Mouse (Mus musculus): ENCODE data around the gene Rnf167. TPM values are rescaled to one million over a fixed set of nuclear protein-coding genes. Genes with fewer than 3 reads are reported as not detected.

The Rnf167 gene
- total and polyA plus RNA-seq, 2 experiments = 34.3 to 75.4 TPM

- peaks cover 4% of the 10 kb centered on the region for H3K36me3 ChIP-seq (ENCODE audit: control insufficient read depth, insufficient read depth, low read length)
- 70% methylated on average over 6 of the region's 6 CpGs for WGBS
- H3K79me2 ChIP-seq (ENCODE audit: control insufficient read depth, insufficient read depth, low read length) = peaks cover 18% of the 10 kb centered on the region
- TF ChIP-seq POLR2A (IDR thresholded peaks at IDR 0.05; ENCODE audit: extremely low read depth, insufficient read depth, low read length) = no peak
- TF ChIP-seq CTCF (IDR thresholded peaks at IDR 0.05; ENCODE audit: low read depth, low read length) = no peak
- peaks cover 6% of the 10 kb centered on the region; the same call in 1 of the 2 replicates for H3K4me1 ChIP-seq (ENCODE audit: control insufficient read depth, insufficient read depth, low read length)
- no peak for DNase-seq (ENCODE audit: extremely low read depth, low read depth, low spot score)
- no peak overlapping the region for H3K9ac ChIP-seq (ENCODE audit: low read depth, low read length)
- H3K4me3 ChIP-seq (ENCODE audit: insufficient read depth, low read depth, low read length) = no peak overlapping the region
- no peak overlapping the region for H3K27ac ChIP-seq (replicated peaks; ENCODE audit: insufficient read depth, low read depth, low read length)
- H3K27me3 ChIP-seq (ENCODE audit: control insufficient read depth, insufficient read depth, low read length) = no peaks in the 10 kb centered on the region
Observed at GRCm38 (mm10) chr11:70657573-70657972, 10.5 kb downstream of the Rnf167 start.

GRCm38 (mm10) chr11:70657991-70658390 is 11.0 kb downstream of the Rnf167 start:
- DNase-seq (ENCODE audit: extremely low read depth, low read depth, low spot score) = no peak
- no peak overlapping the region for H3K4me3 ChIP-seq (ENCODE audit: insufficient read depth, low read depth, low read length)
- TF ChIP-seq POLR2A (IDR thresholded peaks at IDR 0.05; ENCODE audit: extremely low read depth, insufficient read depth, low read length) (no peak), CTCF (IDR thresholded peaks at IDR 0.05; ENCODE audit: low read depth, low read length) (no peak)
- peaks cover 14% of the 10 kb centered on the region for H3K79me2 ChIP-seq (ENCODE audit: control insufficient read depth, insufficient read depth, low read length)
- H3K36me3 ChIP-seq (ENCODE audit: control insufficient read depth, insufficient read depth, low read length) = peaks cover 3% of the 10 kb centered on the region
- H3K9ac ChIP-seq (ENCODE audit: low read depth, low read length) = no peak overlapping the region
- H3K4me1 ChIP-seq (ENCODE audit: control insufficient read depth, insufficient read depth, low read length) = peaks cover 2% of the 10 kb centered on the region; the same call in 1 of the 2 replicates
- no peaks in the 10 kb centered on the region for H3K27me3 ChIP-seq (ENCODE audit: control insufficient read depth, insufficient read depth, low read length)
- H3K27ac ChIP-seq (replicated peaks; ENCODE audit: insufficient read depth, low read depth, low read length) = no peak overlapping the region
- 78% methylated on average over 9 of the region's 9 CpGs for WGBS

- WGBS = 93% methylated on average over 5 of the region's 5 CpGs
- no peak for DNase-seq (ENCODE audit: extremely low read depth, low read depth, low spot score)
- Histone ChIP-seq H3K27me3 (ENCODE audit: control insufficient read depth, insufficient read depth, low read length) (no peaks in the 10 kb centered on the region), H3K4me3 (ENCODE audit: insufficient read depth, low read depth, low read length) (no peak overlapping the region), H3K27ac (replicated peaks; ENCODE audit: insufficient read depth, low read depth, low read length) (no peak overlapping the region), H3K4me1 (ENCODE audit: control insufficient read depth, insufficient read depth, low read length) (peaks cover 2% of the 10 kb centered on the region; the same call in 1 of the 2 replicates), H3K36me3 (ENCODE audit: control insufficient read depth, insufficient read depth, low read length) (peaks cover 3% of the 10 kb centered on the region), H3K9ac (ENCODE audit: low read depth, low read length) (no peak overlapping the region), H3K79me2 (ENCODE audit: control insufficient read depth, insufficient read depth, low read length) (peaks cover 9% of the 10 kb centered on the region)
- TF ChIP-seq CTCF (IDR thresholded peaks at IDR 0.05; ENCODE audit: low read depth, low read length) (no peak), POLR2A (IDR thresholded peaks at IDR 0.05; ENCODE audit: extremely low read depth, insufficient read depth, low read length) (no peak)
Observed at GRCm38 (mm10) chr11:70658521-70658920, 11.5 kb downstream of the Rnf167 start.

- Histone ChIP-seq H3K79me2 (ENCODE audit: control insufficient read depth, insufficient read depth, low read length) (peaks cover 5% of the 10 kb centered on the region), H3K27me3 (ENCODE audit: control insufficient read depth, insufficient read depth, low read length) (no peaks in the 10 kb centered on the region), H3K9ac (ENCODE audit: low read depth, low read length) (no peak overlapping the region), H3K36me3 (ENCODE audit: control insufficient read depth, insufficient read depth, low read length) (peaks cover 3% of the 10 kb centered on the region), H3K4me1 (ENCODE audit: control insufficient read depth, insufficient read depth, low read length) (peaks cover 2% of the 10 kb centered on the region; the same call in 1 of the 2 replicates), H3K27ac (replicated peaks; ENCODE audit: insufficient read depth, low read depth, low read length) (no peak overlapping the region), H3K4me3 (ENCODE audit: insufficient read depth, low read depth, low read length) (no peak overlapping the region)
- no peak for DNase-seq (ENCODE audit: extremely low read depth, low read depth, low spot score)
- TF ChIP-seq CTCF (IDR thresholded peaks at IDR 0.05; ENCODE audit: low read depth, low read length) (no peak), POLR2A (IDR thresholded peaks at IDR 0.05; ENCODE audit: extremely low read depth, insufficient read depth, low read length) (no peak)
- WGBS = 89% methylated on average over 8 of the region's 8 CpGs
Observed at GRCm38 (mm10) chr11:70658942-70659341, 11.9 kb downstream of the Rnf167 start.

GRCm38 (mm10) chr11:70660571-70660970 is 13.5 kb downstream of the Rnf167 start:
- DNase-seq (ENCODE audit: extremely low read depth, low read depth, low spot score) = no peak
- H3K36me3 ChIP-seq (ENCODE audit: control insufficient read depth, insufficient read depth, low read length) = peaks cover 11% of the 10 kb centered on the region
- no peak overlapping the region for H3K27ac ChIP-seq (replicated peaks; ENCODE audit: insufficient read depth, low read depth, low read length)
- TF ChIP-seq CTCF (IDR thresholded peaks at IDR 0.05; ENCODE audit: low read depth, low read length) (no peak), POLR2A (IDR thresholded peaks at IDR 0.05; ENCODE audit: extremely low read depth, insufficient read depth, low read length) (no peak)
- no peak overlapping the region for H3K4me3 ChIP-seq (ENCODE audit: insufficient read depth, low read depth, low read length)
- H3K27me3 ChIP-seq (ENCODE audit: control insufficient read depth, insufficient read depth, low read length) = no peaks in the 10 kb centered on the region
- WGBS = 73% methylated on average over 8 of the region's 8 CpGs
- H3K79me2 ChIP-seq (ENCODE audit: control insufficient read depth, insufficient read depth, low read length) = no peaks in the 10 kb centered on the region
- H3K9ac ChIP-seq (ENCODE audit: low read depth, low read length) = no peak overlapping the region
- peaks cover 2% of the 10 kb centered on the region; the same call in 1 of the 2 replicates for H3K4me1 ChIP-seq (ENCODE audit: control insufficient read depth, insufficient read depth, low read length)

- 90% methylated on average over 8 of the region's 8 CpGs for WGBS
- Histone ChIP-seq H3K36me3 (ENCODE audit: control insufficient read depth, insufficient read depth, low read length) (peaks cover 11% of the 10 kb centered on the region), H3K9ac (ENCODE audit: low read depth, low read length) (no peak overlapping the region), H3K27ac (replicated peaks; ENCODE audit: insufficient read depth, low read depth, low read length) (no peak overlapping the region), H3K4me1 (ENCODE audit: control insufficient read depth, insufficient read depth, low read length) (0 out of 2 replicates have a peak, but pooled peaks cover under 1% of the 10 kb centered on the region), H3K4me3 (ENCODE audit: insufficient read depth, low read depth, low read length) (no peak overlapping the region), H3K27me3 (ENCODE audit: control insufficient read depth, insufficient read depth, low read length) (no peaks in the 10 kb centered on the region), H3K79me2 (ENCODE audit: control insufficient read depth, insufficient read depth, low read length) (no peaks in the 10 kb centered on the region; the same call in 1 of the 2 replicates)
- TF ChIP-seq CTCF (IDR thresholded peaks at IDR 0.05; ENCODE audit: low read depth, low read length) (no peak), POLR2A (IDR thresholded peaks at IDR 0.05; ENCODE audit: extremely low read depth, insufficient read depth, low read length) (no peak)
- no peak for DNase-seq (ENCODE audit: extremely low read depth, low read depth, low spot score)
Observed at GRCm38 (mm10) chr11:70663101-70663500, 16.1 kb downstream of the Rnf167 start.

Data from liver, adult 2 months (tissue).